Mouse (Mus musculus) olfactory bulb, adult 2 months (tissue): ENCODE measurements around the gene Cfap73.

ENCODE experiments used
- CTCF ChIP-seq: fragments of 200-500 bp; IDR thresholded peaks from 2 replicates; pipeline ENCODE4 v1.5.1; 2012; ENCODE audit warnings: low read depth, mild to moderate bottlenecking, low read length, moderate library complexity; ENCODE audit not compliant: insufficient read depth
- POLR2A ChIP-seq: fragments of 200-500 bp; IDR thresholded peaks from 2 replicates; pipeline ENCODE4 v1.6.1; 2012; ENCODE audit warnings: mild to moderate bottlenecking, low read depth, low read length, moderate library complexity; ENCODE audit not compliant: insufficient read depth

DNA sequence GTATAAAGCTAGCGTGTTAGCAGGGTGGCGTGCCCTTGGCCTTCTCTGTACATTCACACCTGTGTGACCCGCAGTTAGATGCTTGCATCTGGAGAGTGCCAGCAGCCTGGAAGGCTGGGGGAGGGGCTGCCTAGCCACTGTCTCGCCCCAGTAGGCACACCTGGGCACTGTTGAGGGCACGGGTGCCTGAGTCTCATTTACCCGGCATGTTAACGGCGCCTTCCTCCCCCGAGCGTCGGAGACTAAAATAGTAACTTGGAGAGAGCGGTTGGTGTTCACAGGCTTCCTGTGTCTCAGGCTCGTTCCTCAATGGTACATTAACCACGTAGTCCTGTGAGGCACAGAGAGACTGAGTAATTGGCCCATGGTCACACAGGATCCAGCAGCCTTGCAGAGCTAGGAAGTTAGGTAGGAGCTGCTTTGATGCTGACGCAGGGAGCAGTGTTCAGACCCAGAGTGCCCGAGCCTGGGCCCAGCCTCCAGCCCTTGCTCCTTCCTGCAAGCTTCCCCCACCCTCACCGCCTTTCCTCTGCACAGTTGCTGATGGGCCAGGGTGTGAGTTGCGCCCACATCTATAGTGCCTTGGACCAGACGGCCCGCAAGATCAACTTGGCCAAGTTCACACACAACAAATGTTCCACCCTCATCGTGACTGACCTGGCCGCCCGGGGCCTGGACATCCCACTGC lies 12.8 kb downstream of the Cfap73 start:
- TF ChIP-seq POLR2A (no peak), CTCF (no peak)
